Mouse (Mus musculus) forebrain, embryonic 13.5 days (tissue): ENCODE data around the gene Tigd3. TPM values are rescaled to one million over a fixed set of nuclear protein-coding genes. Genes with fewer than 3 reads are reported as not detected.

ENCODE experiments used
- ATAC-seq: fragments of 200-750 bp; cut with Nextera tagmentation; 2 replicates; pipeline ENCODE4 v1.8.0; 2017
- H3K27ac ChIP-seq: fragments of 300-500 bp; sonication (generic); 2 replicates; pipeline ENCODE4 v1.5.1; 2015; ENCODE audit warnings: inconsistent platforms, mild to moderate bottlenecking, moderate library complexity
- H3K27me3 ChIP-seq: fragments of 300-500 bp; sonication (generic); 2 replicates; pipeline ENCODE4 v1.6.1; 2015; ENCODE audit warnings: mild to moderate bottlenecking, inconsistent platforms
- H3K36me3 ChIP-seq: fragments of 300-500 bp; sonication (generic); 2 replicates; pipeline ENCODE4 v1.6.1; 2015; ENCODE audit warnings: mild to moderate bottlenecking, inconsistent platforms; ENCODE audit not compliant: poor library complexity, severe bottlenecking
- H3K4me1 ChIP-seq: fragments of 300-500 bp; sonication (generic); 2 replicates; pipeline ENCODE4 v1.6.1; 2015; ENCODE audit warnings: inconsistent platforms
- H3K4me2 ChIP-seq: fragments of 300-500 bp; sonication (generic); 2 replicates; pipeline ENCODE4 v1.6.1; 2015; ENCODE audit warnings: inconsistent platforms, mild to moderate bottlenecking, moderate library complexity
- H3K4me3 ChIP-seq: fragments of 300-500 bp; sonication (generic); 2 replicates; pipeline ENCODE4 v1.5.1; 2015; ENCODE audit warnings: mild to moderate bottlenecking, inconsistent platforms
- H3K9ac ChIP-seq: fragments of 300-500 bp; sonication (generic); 2 replicates; pipeline ENCODE4 v1.6.1; 2015; ENCODE audit warnings: mild to moderate bottlenecking, inconsistent platforms
- H3K9me3 ChIP-seq: fragments of 300-500 bp; sonication (generic); replicated peaks from 2 replicates; pipeline ENCODE4 v1.6.1; 2016; ENCODE audit warnings: inconsistent platforms
- WGBS: fragments of 180-500 bp; shearing (Covaris S2); methylation state at CpG from one replicate; pipeline ENCODE4 v1.1.7; 2015; 5-methylcytosine and 5-hydroxymethylcytosine counted together
- polyA plus RNA-seq: library from polyadenylated mRNA; unstranded; fragments of >200 nt; fragmentation: Nextera tagmentation; extraction: Ambion mirVana; gene quantifications from 2 replicates; pipeline ENCODE4 v1.2.1, GENCODE M21; 2015

The Tigd3 gene
- polyA plus RNA-seq, 1 experiment from 2014 or later: 13.1 TPM

DNA sequence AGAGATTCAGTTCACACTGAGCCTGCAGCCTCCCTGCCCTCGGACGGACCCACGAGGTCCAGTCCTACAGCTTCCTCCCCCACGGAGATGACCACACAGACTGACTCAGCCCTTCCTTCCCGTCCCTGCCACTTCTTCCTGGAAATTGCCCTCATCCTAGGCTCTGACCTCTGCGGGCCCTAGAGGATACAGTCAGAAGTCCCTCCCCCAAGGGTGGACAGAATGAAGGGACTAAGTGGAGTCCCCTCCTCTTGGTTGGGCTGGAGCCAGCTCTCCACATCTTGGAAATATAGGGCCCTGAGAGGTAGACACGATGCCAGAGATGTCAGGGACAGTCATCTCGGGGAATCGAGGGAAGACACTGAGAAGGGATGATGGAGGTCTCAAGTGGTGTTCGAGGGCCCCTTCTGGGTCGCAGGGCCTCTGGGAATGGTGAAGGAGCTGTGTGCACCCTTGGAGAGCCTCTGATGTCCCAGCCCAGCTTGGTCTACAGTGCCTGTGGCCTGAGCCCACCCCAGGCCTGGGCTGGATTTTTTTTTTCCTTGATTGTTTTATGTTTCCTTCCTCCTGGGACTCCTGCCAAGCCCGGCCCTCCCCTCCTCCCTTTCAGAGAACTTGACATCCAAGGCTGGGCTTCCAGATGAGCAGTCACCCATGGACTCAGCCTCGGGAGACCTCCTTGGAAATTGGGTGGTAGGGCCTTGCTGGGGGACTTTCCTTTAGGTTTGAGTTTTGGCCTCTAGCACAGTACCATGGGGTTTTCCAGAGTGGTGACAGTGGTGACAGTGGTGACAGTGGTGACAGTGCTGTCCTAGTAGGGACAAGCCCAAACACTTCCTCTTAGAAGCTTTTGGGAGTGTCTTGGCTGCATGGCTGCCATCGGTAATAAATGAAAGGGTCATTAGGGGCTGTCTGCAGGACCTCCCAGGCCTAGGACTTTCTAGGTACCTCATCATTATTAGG, 36.0 kb upstream of the Tigd3 start:
- Histone ChIP-seq H3K27me3 (peaks cover 10% of the 10 kb centered on the region), H3K4me3 (no peak overlapping the region), H3K9ac (peak overlapping the region; percentile 2; the same call in 1 of the 2 replicates), H3K4me1 (peaks cover 25% of the 10 kb centered on the region), H3K27ac (no peak overlapping the region; the same call in 1 of the 2 replicates), H3K36me3 (no peaks in the 10 kb centered on the region), H3K4me2 (no peak overlapping the region), H3K9me3 (no peaks in the 10 kb centered on the region)
- 73% methylated on average over 14 of the region's 14 CpGs for WGBS
- no peak for ATAC-seq

DNA sequence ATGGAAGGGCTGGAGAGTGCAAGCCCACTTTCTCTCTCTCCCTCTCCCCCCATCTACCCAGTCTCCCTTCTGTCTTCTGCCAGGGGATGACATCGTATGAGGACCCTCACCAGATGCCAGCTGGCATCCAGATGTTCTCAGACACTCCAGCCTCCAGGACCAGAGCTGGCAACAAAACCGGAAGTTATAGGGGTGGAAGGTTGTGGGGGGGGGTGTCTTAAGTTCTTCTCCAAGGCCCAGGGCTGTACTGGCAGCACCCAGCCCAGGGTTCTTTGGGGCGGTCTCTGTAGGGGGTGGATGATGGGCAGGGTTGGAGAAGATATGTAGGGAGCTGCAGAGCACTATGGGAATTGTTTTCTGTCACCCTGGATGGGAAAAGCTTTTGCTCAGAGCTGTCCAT, 34.6 kb upstream of the Tigd3 start:
- WGBS: 88% methylated on average over 3 of the region's 3 CpGs
- Histone ChIP-seq H3K4me3 (no peak overlapping the region), H3K9me3 (no peaks in the 10 kb centered on the region), H3K4me1 (peaks cover 31% of the 10 kb centered on the region), H3K9ac (no peak overlapping the region), H3K27ac (no peak overlapping the region), H3K36me3 (no peaks in the 10 kb centered on the region), H3K4me2 (no peak overlapping the region), H3K27me3 (peaks cover 10% of the 10 kb centered on the region)
- no peak for ATAC-seq

DNA sequence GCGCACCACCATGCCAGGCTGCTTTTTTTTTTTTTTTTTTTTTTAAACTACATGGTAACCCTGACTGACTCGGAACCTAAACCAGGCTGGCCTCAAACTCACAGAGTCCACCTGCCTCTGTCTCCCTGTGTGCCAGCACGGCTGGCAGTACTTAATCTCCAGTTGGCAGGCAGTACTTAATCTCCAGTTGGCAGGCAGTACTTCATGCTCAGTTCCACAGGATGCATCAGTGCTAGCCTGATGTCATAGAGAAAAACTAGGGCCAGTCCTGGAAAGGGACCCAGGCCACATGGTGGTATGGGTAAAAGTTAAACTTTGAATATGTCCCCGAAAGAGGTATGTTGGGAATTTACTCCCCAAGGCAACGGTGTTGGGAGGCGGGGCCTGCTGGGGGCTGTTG, 34.2 kb upstream of the Tigd3 start:
- no peak overlapping the region for H3K4me2 ChIP-seq
- no peak overlapping the region for H3K27ac ChIP-seq
- peaks cover 10% of the 10 kb centered on the region for H3K27me3 ChIP-seq
- H3K9ac ChIP-seq: no peak overlapping the region
- no peak overlapping the region for H3K4me3 ChIP-seq
- H3K4me1 ChIP-seq: peaks cover 31% of the 10 kb centered on the region
- H3K36me3 ChIP-seq: no peaks in the 10 kb centered on the region
- H3K9me3 ChIP-seq: no peaks in the 10 kb centered on the region
- WGBS: 85% methylated on average over 6 of the region's 6 CpGs
- ATAC-seq: no peak

DNA sequence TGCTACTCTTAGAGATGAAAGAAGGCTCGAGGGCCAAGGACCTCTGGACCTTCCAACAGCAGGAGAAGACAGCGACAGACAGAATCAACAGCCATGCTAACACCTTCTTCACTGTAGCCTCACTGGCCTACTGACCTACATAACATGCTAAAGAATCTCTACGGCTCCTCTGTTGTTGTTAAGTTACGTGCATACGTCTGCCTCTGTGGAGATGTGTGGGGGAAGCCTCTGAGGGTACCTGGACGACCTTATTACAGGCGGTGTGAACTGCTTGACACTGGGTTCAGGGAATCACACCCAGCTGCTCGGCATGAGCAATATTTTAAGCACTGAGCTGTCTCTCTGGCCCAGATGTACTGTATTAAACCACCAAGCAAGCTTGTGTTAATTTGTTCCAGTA, 33.6 kb upstream of the Tigd3 start:
- Histone ChIP-seq H3K27me3 (peaks cover 10% of the 10 kb centered on the region), H3K4me1 (peaks cover 31% of the 10 kb centered on the region), H3K4me2 (no peak overlapping the region), H3K36me3 (no peaks in the 10 kb centered on the region), H3K4me3 (no peak overlapping the region), H3K27ac (no peak overlapping the region), H3K9ac (no peak overlapping the region), H3K9me3 (no peaks in the 10 kb centered on the region)
- no peak for ATAC-seq
- 74% methylated on average over 8 of the region's 8 CpGs for WGBS

DNA sequence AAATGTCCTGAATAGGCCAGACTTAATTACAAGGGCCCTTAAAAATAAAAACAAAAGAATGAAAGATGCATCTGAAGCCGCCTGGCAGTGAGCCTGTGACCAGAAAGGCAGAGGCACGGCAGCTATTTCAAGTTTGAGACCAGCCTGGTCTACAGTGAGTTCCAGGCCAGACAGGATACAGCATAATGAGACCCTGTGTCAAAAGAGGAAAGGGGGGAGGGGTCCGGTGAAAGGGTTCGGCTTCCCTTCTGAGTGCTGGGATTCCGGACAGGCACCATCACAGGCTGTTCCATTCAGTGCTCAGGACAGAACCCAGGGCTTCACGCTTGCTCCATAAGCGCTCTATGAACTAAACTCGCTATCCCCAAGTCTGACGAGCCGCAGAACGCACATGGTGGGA, 33.1 kb upstream of the Tigd3 start:
- Histone ChIP-seq H3K4me3 (no peak overlapping the region), H3K27me3 (peaks cover 10% of the 10 kb centered on the region), H3K9ac (no peak overlapping the region), H3K4me2 (no peak overlapping the region), H3K9me3 (no peaks in the 10 kb centered on the region), H3K4me1 (peaks cover 31% of the 10 kb centered on the region), H3K36me3 (no peaks in the 10 kb centered on the region), H3K27ac (no peak overlapping the region)
- no peak for ATAC-seq
- WGBS: 72% methylated on average over 11 of the region's 11 CpGs

DNA sequence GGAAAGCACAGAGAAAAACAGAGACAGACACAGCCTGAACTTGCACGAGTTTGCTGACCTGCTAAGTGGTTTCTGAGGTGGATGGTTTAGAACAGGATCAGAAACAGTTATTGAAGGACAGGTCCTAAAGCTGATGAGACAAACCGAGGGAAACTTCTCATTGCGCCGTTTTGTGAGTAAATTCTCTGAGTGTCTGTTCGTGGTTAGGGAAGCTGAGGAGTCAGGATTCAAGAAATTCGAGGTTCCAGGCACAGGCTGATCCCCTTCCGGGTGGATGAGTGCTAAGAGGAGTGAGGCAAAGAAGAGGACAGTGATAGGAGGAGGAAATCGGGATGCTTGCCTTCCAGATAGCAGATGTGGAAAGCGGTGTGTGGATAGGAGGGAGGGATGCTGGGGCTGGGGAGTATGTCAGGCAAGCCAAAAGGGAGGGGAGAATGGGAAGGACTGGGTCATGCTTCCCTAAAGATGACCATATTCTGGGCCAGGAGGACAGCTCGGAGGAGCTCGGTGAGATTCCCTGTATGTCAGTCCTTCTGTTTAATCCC, 31.4 kb upstream of the Tigd3 start:
- Histone ChIP-seq H3K27me3 (peaks cover 10% of the 10 kb centered on the region), H3K27ac (no peak overlapping the region), H3K9me3 (no peaks in the 10 kb centered on the region), H3K36me3 (no peaks in the 10 kb centered on the region), H3K4me3 (peak overlapping the region; percentile 54), H3K4me1 (peaks cover 37% of the 10 kb centered on the region), H3K9ac (peak overlapping the region; percentile 51), H3K4me2 (peak overlapping the region; percentile 95)
- WGBS: 31% methylated on average over 11 of the region's 11 CpGs
- no peak for ATAC-seq

DNA sequence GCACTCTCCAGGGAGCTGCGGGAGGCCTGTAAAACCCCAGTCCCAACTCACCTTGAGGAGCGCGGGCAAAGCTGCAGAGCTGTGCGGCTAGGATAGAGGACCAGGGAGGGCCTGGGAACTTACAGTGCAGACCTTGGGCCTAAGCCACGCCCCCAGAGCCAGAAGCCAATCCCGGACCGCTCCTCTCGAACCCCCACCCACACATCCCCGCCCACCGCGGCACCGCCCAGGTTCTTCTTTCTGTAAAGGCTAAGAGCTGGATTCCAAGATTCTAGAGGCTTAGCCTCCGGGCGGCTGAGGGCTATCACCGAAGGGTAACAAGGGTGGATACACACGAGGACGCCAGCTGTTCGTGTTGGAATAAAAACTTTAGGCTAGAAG, 30.8 kb upstream of the Tigd3 start, which contains the start of gene Cdc42ep2:
Cdc42ep2 (minus strand) TSS at position 104 of the 381 bp plus-strand sequence.
- peaks cover 10% of the 10 kb centered on the region for H3K27me3 ChIP-seq
- H3K9me3 ChIP-seq: no peaks in the 10 kb centered on the region
- WGBS: under 1% methylated on average over 18 of the region's 18 CpGs
- no peaks in the 10 kb centered on the region for H3K36me3 ChIP-seq
- peaks cover 30% of the 10 kb centered on the region for H3K4me1 ChIP-seq
- H3K27ac ChIP-seq: peak within 1 kb of the TSS; percentile 52; the same call in 1 of the 2 replicates
- H3K4me3 ChIP-seq: peak within 1 kb of the TSS; percentile 54
- peak; percentile 96 for ATAC-seq
- H3K4me2 ChIP-seq: peak within 1 kb of the TSS; percentile 95
- peak within 1 kb of the TSS; percentile 71 for H3K9ac ChIP-seq

DNA sequence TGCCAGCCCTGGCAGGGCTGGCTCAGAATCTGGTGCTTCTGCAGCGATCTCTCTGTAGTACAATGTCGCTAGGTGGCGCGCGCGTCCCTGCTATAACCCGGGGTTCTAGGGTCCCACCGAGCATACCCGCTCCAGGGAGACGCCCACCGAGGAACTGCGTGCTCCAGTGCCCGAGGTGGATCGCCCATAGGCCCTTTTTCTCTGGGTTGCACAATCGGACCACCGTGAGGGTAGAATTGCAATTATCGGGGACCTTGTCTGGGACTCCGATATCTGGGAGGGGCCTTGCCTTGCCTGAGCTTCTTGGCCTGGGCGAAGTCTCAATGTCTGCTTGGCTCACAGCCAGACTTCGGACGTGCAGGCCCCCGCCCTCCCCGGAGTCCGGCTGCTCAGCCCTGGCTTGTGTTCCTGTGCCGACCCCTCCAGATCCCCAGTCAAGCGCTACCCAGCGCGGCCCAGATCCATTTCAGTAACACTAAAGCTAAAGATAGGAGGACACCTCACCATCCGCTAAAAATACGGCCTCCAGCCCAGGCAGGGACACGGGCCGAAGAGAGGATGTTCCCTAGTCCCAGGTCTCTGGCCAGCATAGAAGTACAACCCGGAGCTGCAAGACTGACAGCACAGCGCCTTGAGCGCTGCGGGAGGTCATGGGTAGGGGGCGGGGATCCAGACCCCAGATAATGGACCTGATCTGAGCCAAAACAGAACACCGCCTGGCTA, 30.2 kb upstream of the Tigd3 start:
- Histone ChIP-seq H3K27me3 (peaks cover 10% of the 10 kb centered on the region), H3K9me3 (no peaks in the 10 kb centered on the region), H3K9ac (peak overlapping the region; percentile 71), H3K4me3 (peak overlapping the region; percentile 54), H3K36me3 (no peaks in the 10 kb centered on the region), H3K4me2 (peak overlapping the region; percentile 95), H3K4me1 (peaks cover 28% of the 10 kb centered on the region), H3K27ac (peak overlapping the region; percentile 52; the same call in 1 of the 2 replicates)
- WGBS: under 1% methylated on average over 38 of the region's 38 CpGs
- peak; percentile 87 for ATAC-seq

DNA sequence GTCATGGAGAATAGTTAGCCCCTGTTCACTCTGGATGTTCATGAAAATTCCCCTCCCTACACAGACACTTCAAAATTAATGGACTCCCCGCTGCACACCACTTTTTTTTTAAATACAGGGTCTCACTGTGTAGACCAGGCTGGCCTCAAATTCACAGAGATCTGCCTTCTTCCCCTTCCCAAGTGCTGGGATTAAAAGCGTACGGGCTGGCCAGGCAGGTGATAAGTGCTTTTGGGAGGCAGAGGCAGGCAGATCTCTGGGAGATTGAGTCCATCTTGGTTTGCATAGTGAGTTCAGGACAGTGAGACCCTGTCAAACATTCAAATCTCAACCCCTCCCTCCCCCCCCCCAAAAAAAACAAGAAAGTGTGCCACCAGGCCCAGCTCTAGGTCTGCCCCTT, 29.0 kb upstream of the Tigd3 start:
- Histone ChIP-seq H3K27ac (no peak overlapping the region), H3K9ac (no peak overlapping the region), H3K4me1 (peaks cover 28% of the 10 kb centered on the region), H3K9me3 (no peaks in the 10 kb centered on the region), H3K27me3 (peaks cover 10% of the 10 kb centered on the region), H3K36me3 (no peaks in the 10 kb centered on the region), H3K4me2 (no peak overlapping the region), H3K4me3 (no peak overlapping the region)
- WGBS: 94% methylated on average over 3 of the region's 3 CpGs
- ATAC-seq: no peak

DNA sequence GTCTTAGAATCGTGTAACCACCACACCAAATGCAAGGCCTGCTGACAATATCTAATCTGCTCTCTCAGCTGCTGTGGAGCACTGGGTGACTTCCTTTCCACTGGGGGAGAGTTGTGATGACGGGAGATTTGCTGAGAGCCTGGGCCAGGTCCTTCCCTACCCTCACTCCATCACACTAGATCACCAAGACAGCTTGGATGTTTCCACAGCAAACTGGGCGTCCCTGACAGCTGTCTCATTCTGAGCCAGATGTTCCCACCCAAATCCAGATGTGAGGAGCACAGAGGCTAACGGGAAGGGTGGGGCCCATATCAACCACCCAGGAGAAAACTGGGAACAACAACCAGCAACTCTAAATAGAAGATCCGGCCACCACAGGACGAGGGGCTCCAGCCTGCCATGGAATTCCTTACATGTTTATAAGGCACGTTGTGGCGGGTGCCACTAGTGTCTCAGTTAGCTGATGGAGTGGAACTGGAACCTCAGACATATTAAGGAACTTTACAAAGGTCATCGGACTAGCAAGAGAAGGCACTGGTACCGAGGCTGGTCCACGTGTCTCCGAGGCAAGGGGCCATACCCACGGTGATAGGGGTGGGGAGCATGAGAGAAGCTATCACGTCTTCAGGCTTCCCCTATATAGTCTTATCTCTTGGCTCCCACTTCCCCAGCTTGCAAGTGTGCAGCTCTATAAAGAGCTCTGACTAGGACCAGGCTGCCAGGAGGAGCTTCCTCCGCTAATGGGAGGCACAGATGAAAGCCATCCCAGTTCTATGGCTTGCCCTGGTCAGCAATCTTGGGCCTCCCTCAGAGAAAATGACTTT, 28.4 kb upstream of the Tigd3 start:
- Histone ChIP-seq H3K27ac (no peak overlapping the region), H3K9ac (no peak overlapping the region; the same call in 1 of the 2 replicates)
- 84% methylated on average over 15 of the region's 15 CpGs for WGBS

DNA sequence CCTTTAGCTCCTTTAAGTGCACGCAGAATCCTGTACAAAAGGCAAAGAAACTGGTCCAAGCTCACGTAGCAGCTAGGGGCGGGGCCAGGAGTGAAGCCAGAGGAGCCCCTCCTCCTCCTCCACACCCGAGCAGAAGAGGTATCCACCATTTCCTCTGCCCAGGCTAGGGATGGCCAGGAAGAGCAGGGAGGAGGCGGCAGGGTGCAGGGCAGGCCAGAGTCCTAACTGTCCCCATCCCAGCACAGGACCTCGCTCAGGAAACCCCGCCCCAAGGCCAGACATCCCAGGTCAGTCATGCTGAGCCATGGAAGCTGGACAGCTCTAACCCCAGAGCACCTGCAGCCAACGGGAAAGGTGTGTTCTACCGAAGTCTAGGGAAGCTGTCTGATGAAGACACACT, 27.8 kb upstream of the Tigd3 start:
- Histone ChIP-seq H3K9me3 (no peaks in the 10 kb centered on the region), H3K4me1 (peaks cover 24% of the 10 kb centered on the region), H3K9ac (peak overlapping the region; percentile 58), H3K4me2 (peak overlapping the region; percentile 24), H3K4me3 (no peak overlapping the region), H3K27ac (no peak overlapping the region), H3K27me3 (peaks cover 10% of the 10 kb centered on the region), H3K36me3 (0 out of 2 replicates have a peak, but pooled peaks cover 10% of the 10 kb centered on the region)
- 20% methylated on average over 9 of the region's 9 CpGs for WGBS
- ATAC-seq: no peak

More for the DNA sequence above, 28.4 kb upstream of the Tigd3 start:
- Histone ChIP-seq H3K36me3 (0 out of 2 replicates have a peak, but pooled peaks cover 3% of the 10 kb centered on the region), H3K4me2 (no peak overlapping the region; the same call in 1 of the 2 replicates), H3K4me3 (no peak overlapping the region), H3K9me3 (no peaks in the 10 kb centered on the region), H3K4me1 (peaks cover 28% of the 10 kb centered on the region), H3K27me3 (peaks cover 10% of the 10 kb centered on the region)
- ATAC-seq: no peak
